Mouse (Mus musculus) kidney, adult 2 months (tissue): ENCODE data around the gene 1110059E24Rik.

Experiments used
- CTCF ChIP-seq: fragments of 200-500 bp; conservative IDR thresholded peaks from 2 replicates; pipeline ENCODE4 v1.5.1; 2011; ENCODE audit warnings: low read depth, mild to moderate bottlenecking, control low read depth, low read length, moderate library complexity, mixed read lengths; ENCODE audit not compliant: insufficient read depth, insufficient read length
- POLR2A ChIP-seq: fragments of 200-500 bp; IDR thresholded peaks from one replicate; pipeline ENCODE4 v1.6.1; 2011; ENCODE audit warnings: low read depth, low read length, control low read depth

DNA sequence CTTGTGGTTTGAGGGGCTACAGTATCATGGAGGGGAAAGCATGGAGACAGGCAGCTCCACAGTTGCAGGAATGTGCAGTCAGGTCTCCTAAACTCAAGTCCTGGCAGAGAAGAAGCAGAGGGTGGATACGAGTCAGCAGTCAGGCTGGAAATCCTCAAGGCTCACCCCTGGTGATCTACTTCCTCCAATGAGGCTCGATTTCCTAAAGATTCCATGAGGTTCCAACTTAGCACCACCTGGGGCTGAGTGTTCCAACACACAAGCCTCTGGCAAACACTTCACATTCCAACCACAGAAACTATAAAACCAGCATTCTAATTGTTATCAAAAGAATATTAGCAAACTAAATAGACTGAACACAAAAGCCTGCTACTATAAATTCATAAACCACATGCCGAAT is 15.9 kb downstream of the 1110059E24Rik start:
- TF ChIP-seq CTCF, result no peak
- no peak for TF ChIP-seq POLR2A
